Mouse (Mus musculus): ENCODE results near the gene Loxl1.
"Not testable (repeated sequence)": the region's sequence is repeated elsewhere in the genome, so short reads cannot be mapped to it uniquely, and the experiment has no call there.

Gene Loxl1

DNA sequence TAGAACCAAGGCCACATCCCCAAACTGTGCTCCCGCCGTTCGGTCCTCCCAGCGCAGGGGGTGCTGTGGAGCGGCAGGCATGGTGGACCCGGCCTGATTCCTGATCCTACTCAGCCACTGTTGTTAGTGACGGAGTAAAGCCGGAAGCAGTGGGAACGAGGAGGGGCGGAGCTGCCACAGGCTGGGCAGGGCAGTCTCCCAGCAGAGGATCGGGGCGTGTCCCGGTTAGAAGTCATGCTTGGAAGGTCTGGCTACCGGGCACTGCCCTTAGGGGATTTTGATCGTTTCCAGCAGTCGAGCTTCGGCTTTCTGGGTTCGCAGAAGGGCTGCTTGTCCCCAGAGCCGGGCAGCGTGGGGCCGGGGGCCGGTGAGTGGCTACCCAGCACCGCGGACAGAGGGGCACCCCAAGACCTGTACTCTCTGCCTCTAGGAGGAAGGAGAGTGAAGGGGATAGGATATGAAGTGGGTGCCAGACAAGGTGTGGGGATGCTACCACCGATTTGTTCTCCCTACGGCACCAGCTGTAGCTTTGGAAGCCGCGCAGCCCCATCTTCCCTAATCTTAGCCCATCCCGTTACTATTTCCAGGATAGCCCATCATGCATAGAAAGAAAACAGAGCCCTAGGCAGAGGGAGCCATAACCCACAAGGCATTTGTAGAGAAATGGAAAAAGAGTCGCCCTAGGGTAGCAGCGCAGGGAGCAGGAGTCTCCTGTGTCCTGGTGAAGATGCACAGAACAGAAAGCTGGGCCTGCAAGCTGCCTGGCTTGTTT, 59.8 kb downstream of the Loxl1 start, which contains the start of gene Stoml1:
Gene Stoml1 (plus strand): TSS at position 132 of the 772 bp plus-strand sequence.
- DNase-seq (ENCODE audit: extremely low read depth, low read depth) = peak; percentile 93

DNA sequence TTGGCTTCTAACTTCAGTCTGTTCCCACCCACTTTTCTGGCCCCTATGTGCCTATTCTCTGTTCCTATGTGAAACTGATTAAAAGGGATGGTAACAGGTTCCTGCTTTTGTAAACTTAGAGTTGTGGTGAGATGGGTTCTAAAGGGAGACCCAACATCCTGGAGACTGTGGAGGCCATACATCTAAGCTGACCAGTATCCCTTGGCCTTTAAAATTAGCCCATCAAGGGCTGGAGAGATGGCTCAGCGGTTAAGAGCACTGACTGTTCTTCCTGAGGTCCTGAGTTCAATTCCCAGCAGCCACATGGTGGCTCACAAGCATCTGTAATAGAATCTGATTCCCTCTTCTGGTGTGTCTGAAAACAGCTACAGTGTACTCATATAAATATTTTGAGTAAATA, 62.3 kb downstream of the Loxl1 start:
- not testable (repeated sequence) for DNase-seq (ENCODE audit: extremely low read depth, low read depth)

DNA sequence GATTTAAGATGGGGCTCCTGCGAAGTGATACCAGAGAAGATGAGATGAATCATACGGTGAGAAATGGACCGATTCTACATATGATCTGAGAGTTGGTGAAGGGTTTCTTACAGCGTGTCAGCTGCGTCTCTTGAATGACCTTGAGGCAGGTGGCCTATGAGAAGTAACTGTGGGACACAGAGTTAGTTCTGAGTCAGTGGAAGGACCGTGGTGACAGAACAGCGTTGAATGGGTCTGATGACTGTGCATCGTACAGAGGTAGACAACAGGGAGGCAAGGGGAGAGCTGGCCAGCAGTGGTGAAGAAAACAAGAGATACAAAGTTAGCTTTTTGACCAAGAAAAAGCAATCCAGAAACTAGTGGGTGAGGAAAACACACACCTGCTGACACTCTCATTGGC, 62.7 kb downstream of the Loxl1 start:
- DNase-seq (ENCODE audit: extremely low read depth, low read depth) = no peak

DNA sequence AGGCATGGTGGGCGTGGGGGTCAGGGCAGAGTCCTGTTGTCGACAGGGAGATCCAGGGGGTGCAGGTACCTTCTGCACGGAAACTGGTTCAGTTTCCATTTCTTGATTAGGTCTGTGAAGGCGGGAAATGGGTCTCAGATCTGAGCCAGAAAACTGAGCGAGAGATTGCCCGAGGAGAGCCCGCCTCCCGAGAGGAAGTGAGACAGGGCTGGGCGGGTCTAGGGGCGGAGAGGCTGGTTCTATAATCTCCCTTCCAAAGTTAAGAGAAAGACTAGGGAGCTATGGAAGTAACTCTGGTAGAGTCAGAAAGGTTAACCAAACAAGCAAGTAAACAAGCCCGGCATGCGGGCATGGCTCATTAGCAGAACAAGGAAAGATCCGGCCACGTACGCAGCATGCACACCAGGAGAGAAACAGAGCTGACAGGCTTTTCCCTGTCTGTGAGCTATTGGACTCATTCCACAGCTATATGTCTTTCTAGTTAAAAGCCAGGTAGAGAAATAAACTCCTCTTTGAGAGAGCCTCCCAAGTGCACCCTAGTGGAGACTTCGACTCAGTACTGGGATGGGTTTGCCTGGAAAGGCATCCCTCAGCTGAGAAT, 63.3 kb downstream of the Loxl1 start, which contains the start of gene Pml:
Gene Pml (minus strand): TSS at position 195 of the 601 bp plus-strand sequence.
- DNase-seq (ENCODE audit: extremely low read depth, low read depth) = peak; percentile 78

DNA sequence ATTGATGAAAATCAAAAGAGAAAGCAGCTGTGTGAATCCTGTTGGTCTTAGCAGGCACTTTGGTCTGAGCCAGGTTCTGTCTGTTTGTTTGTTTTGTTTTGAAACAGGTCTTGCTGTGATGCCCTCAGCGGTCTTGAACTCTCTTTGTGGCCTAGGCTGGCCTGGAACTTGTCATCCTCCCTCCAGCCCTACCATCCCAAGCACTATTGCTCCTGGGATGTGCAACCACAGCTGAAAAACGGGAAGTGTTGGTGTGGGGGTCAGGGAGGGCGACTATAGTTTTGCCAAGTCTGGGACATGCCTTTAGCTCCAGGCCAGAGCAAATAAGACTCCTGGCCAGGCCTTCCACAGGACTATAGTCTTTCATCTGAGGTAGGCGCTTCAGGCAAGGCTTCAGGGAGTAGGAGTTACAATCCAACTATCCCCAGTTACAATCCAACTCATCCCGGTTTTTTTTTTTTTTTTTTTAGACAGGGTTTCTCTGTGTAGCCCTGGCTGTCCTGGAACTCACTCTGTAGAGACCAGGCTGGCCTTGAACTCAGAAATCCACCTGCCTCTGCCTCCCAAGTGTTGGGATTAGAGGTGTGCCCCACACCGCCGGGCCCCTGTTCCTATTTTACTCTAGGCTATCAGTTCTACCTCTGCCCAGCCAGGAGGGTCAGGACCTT, 64.1 kb downstream of the Loxl1 start:
- DNase-seq (ENCODE audit: extremely low read depth, low read depth) = no peak

DNA sequence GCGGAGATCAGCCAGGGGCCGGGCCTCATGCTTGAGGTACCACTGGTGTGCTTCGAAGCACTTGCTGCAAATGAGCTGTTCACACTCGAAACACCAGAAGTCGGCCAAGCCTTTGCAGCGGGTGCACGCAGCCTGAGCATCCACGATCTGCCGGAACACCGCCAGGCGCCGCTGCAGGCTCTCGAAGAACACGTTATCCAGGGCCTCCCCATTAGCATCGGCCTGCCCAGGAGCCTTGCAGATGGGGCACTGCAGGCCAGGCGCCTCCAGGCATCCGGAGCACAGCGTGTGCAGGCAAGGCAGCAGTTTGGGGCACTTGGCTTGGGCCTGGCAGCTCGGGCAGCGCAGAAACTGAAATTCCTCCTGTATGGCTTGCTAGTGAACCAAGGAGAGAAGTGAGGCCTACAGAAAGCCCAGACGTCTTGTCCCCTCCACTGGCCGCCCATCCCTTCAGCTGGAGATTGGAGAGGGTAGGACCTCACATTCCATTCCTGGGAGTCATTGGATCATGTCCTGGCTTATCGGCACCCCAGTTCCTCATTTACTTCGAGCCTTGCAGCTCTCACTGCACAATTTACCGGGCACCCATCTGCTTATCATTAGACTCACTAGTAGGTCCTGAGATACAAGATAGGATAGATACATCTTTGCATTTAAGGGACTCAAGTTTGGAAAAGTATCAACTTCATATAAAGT, 65.8 kb downstream of the Loxl1 start:
- peak; percentile 71 for DNase-seq (ENCODE audit: extremely low read depth, low read depth)

DNA sequence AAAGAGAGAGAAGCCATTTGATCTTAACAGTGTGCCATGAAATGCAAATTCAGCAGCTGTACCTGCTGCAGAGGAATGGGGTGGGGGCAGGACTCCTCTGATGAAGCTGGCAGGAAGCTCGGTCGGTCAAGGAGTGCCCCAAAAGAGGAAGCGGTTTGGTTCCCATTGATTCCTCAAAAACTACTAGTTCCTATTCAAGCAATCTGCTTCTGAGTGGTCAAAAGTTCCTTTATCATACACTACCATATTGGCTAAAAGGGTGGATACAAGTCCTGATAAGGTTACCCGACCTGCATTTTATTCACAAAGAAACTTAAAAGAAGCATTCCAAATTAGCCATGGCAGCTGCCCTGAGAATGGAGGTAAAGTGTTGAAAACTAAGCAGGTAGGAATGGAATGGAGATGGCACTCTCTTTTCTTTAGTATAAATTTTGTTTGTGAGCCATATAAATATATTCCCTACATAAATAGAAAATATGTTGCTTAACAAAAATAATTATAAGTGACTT, 66.8 kb downstream of the Loxl1 start:
- peak; percentile 93 for DNase-seq (ENCODE audit: extremely low read depth, low read depth)

DNA sequence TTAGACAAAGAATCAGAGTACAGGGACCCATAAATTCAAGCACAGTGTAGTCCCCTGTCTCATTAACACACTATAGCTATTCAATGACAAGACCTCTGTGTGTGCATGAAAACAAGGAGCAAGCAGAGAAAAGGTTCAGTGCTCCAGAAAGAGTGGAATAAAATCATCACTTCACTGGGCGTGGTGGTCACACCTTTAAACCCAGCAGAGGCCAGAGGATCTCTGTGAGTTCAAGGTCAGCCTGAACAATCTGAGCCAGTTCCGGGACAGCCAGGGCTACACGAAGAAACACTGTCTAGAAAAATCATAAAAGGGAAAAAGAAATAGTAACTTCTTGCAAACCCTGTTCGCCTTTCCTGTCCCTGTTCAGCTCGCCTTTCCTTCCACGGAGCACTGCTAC, 69.3 kb downstream of the Loxl1 start:
- no peak for DNase-seq (ENCODE audit: extremely low read depth, low read depth)

DNA sequence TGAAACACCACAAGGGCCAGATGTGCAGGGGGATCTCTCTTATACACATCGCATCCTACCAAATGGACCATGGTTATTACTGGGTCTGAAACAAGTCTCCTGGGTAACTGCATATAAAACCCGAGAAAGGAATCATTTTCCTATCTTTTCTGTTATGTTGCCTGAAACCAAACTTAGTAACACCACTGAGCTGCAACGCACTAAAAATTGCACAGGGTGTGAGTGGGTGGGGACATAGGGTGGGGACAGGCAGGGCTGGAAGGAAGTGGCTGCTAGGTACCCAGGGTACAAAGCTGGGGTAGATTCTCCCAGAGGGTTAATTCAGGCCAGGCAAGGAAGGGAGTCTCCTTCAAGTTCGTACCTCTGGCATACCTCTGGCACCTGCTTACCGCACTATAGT, 70.3 kb downstream of the Loxl1 start:
- no peak for DNase-seq (ENCODE audit: extremely low read depth, low read depth)

DNA sequence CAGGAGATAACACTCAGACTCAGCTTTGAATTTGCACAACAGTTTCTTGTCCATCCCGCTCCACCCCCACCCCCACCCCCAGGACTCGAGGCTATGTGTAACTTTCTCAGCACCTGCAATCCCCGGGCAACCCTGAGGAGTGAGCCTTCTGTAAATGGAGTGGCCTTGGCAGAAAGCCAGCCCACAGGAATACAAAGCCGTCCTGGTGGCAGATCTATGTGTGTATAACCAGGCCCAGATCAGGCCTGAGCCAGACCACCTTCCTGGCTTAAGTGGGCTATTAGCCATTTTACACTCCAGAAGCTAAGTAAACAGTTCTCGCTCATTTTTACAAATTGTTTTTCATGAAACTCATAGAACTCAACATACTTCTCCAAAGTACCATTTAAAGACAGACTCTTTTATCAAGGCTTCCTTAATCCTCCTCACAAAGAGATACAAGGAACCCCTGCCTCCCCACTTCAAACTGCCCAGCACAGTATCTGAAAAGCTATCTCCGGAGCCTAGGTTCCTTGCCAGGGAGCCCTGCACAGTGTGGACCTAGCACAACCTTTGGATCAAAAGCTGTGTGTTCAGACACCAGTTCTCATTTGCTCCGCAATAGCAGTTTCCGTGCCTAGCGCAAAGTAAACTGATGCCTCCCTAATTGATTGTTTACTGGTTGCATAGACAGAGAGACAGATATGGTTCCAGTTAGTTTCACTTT, 71.1 kb downstream of the Loxl1 start:
- DNase-seq (ENCODE audit: extremely low read depth, low read depth) = no peak
